In genomic region chr6:100800497-100800955, GRCm38 (mm10) we compare ENCODE assay signal across 8 mouse cellular contexts. TPM values are rescaled to one million over a fixed set of nuclear protein-coding genes. Genes with fewer than 3 reads are reported as not detected.
DNase-seq lines count a peak whose midpoint lies in the region; ATAC-seq lines count a peak whose summit lies in the region.

No protein-coding gene starts in this region.

- H3K9me3 ChIP-seq in embryonic facial prominence, embryonic 14.5 days (ENCODE audit: control insufficient read depth, low read length), result no peaks in the 10 kb centered on the region
- no peaks in the 10 kb centered on the region for H3K9me3 ChIP-seq in embryonic facial prominence, embryonic 10.5 days
- H3K9me3 ChIP-seq in midbrain, embryonic 11.5 days (ENCODE audit: control insufficient read depth, low read length), result no peaks in the 10 kb centered on the region

- H3K27me3 ChIP-seq in embryonic facial prominence, embryonic 14.5 days (replicated peaks; ENCODE audit: control insufficient read depth, insufficient read depth, low read length), result no peaks in the 10 kb centered on the region
- no peaks in the 10 kb centered on the region for H3K27me3 ChIP-seq in embryonic facial prominence, embryonic 10.5 days (replicated peaks; ENCODE audit: low read depth, poor library complexity, severe bottlenecking)
- H3K27me3 ChIP-seq in midbrain, embryonic 11.5 days (ENCODE audit: control insufficient read depth, insufficient read depth, low read length), result no peaks in the 10 kb centered on the region

- no peak overlapping the region for H3K27ac ChIP-seq in embryonic facial prominence, embryonic 14.5 days (replicated peaks; ENCODE audit: low read depth, low read length)
- H3K27ac ChIP-seq in embryonic facial prominence, embryonic 10.5 days (replicated peaks), result no peak overlapping the region
- H3K27ac ChIP-seq in midbrain, embryonic 11.5 days (ENCODE audit: low read depth, low read length), result no peak overlapping the region

- intact Hi-C loops in left cerebral cortex, postnatal 14 days (cut with DNase I), result no loop called here

- no peak overlapping the region for H3K4me3 ChIP-seq in embryonic facial prominence, embryonic 14.5 days (ENCODE audit: low read depth, low read length)
- H3K4me3 ChIP-seq in embryonic facial prominence, embryonic 10.5 days, result no peak overlapping the region
- H3K4me3 ChIP-seq in midbrain, embryonic 11.5 days (ENCODE audit: low read depth, low read length), result no peak overlapping the region

- peaks cover 44% of the 10 kb centered on the region for H3K36me3 ChIP-seq in embryonic facial prominence, embryonic 14.5 days (ENCODE audit: control insufficient read depth, insufficient read depth, low read length)
- H3K36me3 ChIP-seq in embryonic facial prominence, embryonic 10.5 days (replicated peaks), result no peaks in the 10 kb centered on the region
- H3K36me3 ChIP-seq in midbrain, embryonic 11.5 days (ENCODE audit: control insufficient read depth, insufficient read depth, low read length), result no peaks in the 10 kb centered on the region

- ATAC-seq in embryonic facial prominence, embryonic 14.5 days (ENCODE audit: low read depth), result no peak
- no peak for ATAC-seq in midbrain, embryonic 11.5 days (ENCODE audit: low FRiP score)

- no peak overlapping the region for H3K4me2 ChIP-seq in embryonic facial prominence, embryonic 14.5 days (ENCODE audit: low read depth, low read length)
- no peak overlapping the region for H3K4me2 ChIP-seq in midbrain, embryonic 11.5 days

- DNase-seq in embryonic facial prominence, embryonic 14.5 days (ENCODE audit: low spot score), result peak; percentile 58
- no peak for DNase-seq in embryonic facial prominence, embryonic 10.5 days (ENCODE audit: low spot score)
- DNase-seq in CD4-positive, CD25-positive, alpha-beta regulatory T cell, adult 2 months (ENCODE audit: low read depth, low spot score), result peak; percentile 79
- DNase-seq in cerebellum, postnatal 10 days, result peak; percentile 42 to 44
- DNase-seq in induced T-regulatory cell, adult 2 months (ENCODE audit: low read depth), result peak; percentile 68
- DNase-seq in left cerebral cortex, postnatal 14 days (ENCODE audit: low spot score in 2 of 2), result peak; percentile 18 to 53
- DNase-seq in right cerebral cortex, postnatal 10 days (ENCODE audit: low spot score in 2 of 2), result peak; percentile 26 to 30
- DNase-seq in midbrain, embryonic 11.5 days (ENCODE audit: low spot score, missing footprints), result no peak

- no peak overlapping the region for H3K9ac ChIP-seq in embryonic facial prominence, embryonic 14.5 days (ENCODE audit: low read depth, low read length)
- no peak overlapping the region for H3K9ac ChIP-seq in midbrain, embryonic 11.5 days (ENCODE audit: low read length)

- 54% methylated on average over 10 of the region's 10 CpGs for WGBS in embryonic facial prominence, embryonic 14.5 days
- 84% methylated on average over 10 of the region's 10 CpGs for WGBS in embryonic facial prominence, embryonic 10.5 days
- 83% methylated on average over 10 of the region's 10 CpGs for WGBS in midbrain, embryonic 11.5 days

- no peaks in the 10 kb centered on the region for H3K4me1 ChIP-seq in embryonic facial prominence, embryonic 14.5 days (ENCODE audit: control insufficient read depth, insufficient read depth, low read length)
- peaks cover 10% of the 10 kb centered on the region for H3K4me1 ChIP-seq in embryonic facial prominence, embryonic 10.5 days
- no peaks in the 10 kb centered on the region for H3K4me1 ChIP-seq in midbrain, embryonic 11.5 days (ENCODE audit: control insufficient read depth, insufficient read depth, low read length)

RNA-seq across cellular contexts. Expression of gene Ppp4r2, which starts 32.9 kb away (rescaled TPM):
- polyA plus RNA-seq in embryonic facial prominence, embryonic 14.5 days (2014; fragmentation: Nextera tagmentation; extraction: Ambion mirVana), result 29.5 and 30.4 TPM in 2 replicates
- 22.6 and 23.9 TPM in 2 replicates for polyA plus RNA-seq in embryonic facial prominence, embryonic 10.5 days (2016; fragmentation: Nextera tagmentation; extraction: Ambion mirVana)
- total RNA-seq in left cerebral cortex, postnatal 14 days (2021), result 10 to 100 TPM; 65.1 to 70.8 TPM
- 40.0 TPM in 2 replicates for polyA plus RNA-seq in midbrain, embryonic 11.5 days (2014; fragmentation: Nextera tagmentation; extraction: Ambion mirVana)

Comparison
In these comparisons a context has a peak if more than half of its experiments do, and no peak if none do; other contexts are left out.
1. DNase-seq: peak in embryonic facial prominence, embryonic 14.5 days (single experiment), CD4-positive, CD25-positive, alpha-beta regulatory T cell, adult 2 months (single experiment), cerebellum, postnatal 10 days (2 of 2), induced T-regulatory cell, adult 2 months (single experiment), left cerebral cortex, postnatal 14 days (2 of 2) and right cerebral cortex, postnatal 10 days (2 of 2); none in embryonic facial prominence, embryonic 10.5 days (single experiment) and midbrain, embryonic 11.5 days (single experiment).